Mouse (Mus musculus): Measurements from ENCODE around the gene Nudt8.

- TF ChIP-seq HCFC1 (IDR thresholded peaks at IDR 0.05; ENCODE audit: borderline replicate concordance, insufficient read depth, low read length) (no peak), CHD2 (IDR thresholded peaks at IDR 0.05; ENCODE audit: low read depth, low read length) (no peak), ZC3H11A (IDR thresholded peaks at IDR 0.05; ENCODE audit: borderline replicate concordance, low read depth, low read length) (no peak)
Observed at GRCm38 (mm10) chr19:3992416-3992815, 8.0 kb upstream of the Nudt8 start, which contains the start of gene Tbx10.
